Mouse (Mus musculus) liver, embryonic 14.5 days (tissue): ENCODE measurements at regions not wholly inside any gene's neighbourhood (a gene's known extent, or its start where the extent isn't known, plus 50 kb on each side); places are given as distances from the start of the nearest gene placed in this dataset.

Source experiments
- CTCF ChIP-seq: IDR thresholded peaks from 2 replicates; pipeline ENCODE4 v1.5.1; 2016; ENCODE audit warnings: antibody characterized with exemption, low read depth, control low read depth
- EP300 ChIP-seq: IDR thresholded peaks from 2 replicates; pipeline ENCODE4 v1.6.1; 2016; ENCODE audit warnings: antibody characterized with exemption, low read depth

DNA sequence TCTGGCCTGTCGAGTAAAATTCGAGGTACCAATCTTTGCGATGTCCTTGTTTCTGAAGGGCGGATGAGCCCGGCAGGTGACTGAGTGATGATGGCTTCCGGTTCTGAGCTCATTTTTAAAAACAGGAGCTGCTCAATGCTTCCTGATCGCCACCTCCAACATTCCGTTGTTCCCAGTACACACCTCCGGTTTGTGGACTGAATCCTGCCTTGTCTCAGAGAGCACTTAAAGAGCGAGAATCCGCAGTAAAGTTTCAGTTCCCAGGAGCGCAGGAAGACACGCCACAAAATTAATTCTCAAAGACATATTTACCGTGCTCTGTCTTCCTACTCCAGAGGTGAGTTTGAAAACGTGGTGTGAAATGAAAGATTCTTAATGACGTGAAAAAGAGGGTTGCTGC, 66.4 kb upstream of the Plcz1 start:
- TF ChIP-seq CTCF (no peak), EP300 (no peak)
